Mouse (Mus musculus) megakaryocyte-erythroid progenitor cell, adult 5 weeks (primary cell): Measurements from ENCODE around the gene Tmem184b. TPM values are rescaled to one million over a fixed set of nuclear protein-coding genes. Genes with fewer than 3 reads are reported as not detected.

Source experiments
- polyA plus RNA-seq: library from polyadenylated mRNA; stranded (reverse); fragments of >175 nt; gene quantifications from 2 replicates; pipeline ENCODE4 v1.2.3, GENCODE M21; 2012

Tmem184b gene
- polyA plus RNA-seq, result 62.5 and 64.0 TPM in 2 replicates

DNA sequence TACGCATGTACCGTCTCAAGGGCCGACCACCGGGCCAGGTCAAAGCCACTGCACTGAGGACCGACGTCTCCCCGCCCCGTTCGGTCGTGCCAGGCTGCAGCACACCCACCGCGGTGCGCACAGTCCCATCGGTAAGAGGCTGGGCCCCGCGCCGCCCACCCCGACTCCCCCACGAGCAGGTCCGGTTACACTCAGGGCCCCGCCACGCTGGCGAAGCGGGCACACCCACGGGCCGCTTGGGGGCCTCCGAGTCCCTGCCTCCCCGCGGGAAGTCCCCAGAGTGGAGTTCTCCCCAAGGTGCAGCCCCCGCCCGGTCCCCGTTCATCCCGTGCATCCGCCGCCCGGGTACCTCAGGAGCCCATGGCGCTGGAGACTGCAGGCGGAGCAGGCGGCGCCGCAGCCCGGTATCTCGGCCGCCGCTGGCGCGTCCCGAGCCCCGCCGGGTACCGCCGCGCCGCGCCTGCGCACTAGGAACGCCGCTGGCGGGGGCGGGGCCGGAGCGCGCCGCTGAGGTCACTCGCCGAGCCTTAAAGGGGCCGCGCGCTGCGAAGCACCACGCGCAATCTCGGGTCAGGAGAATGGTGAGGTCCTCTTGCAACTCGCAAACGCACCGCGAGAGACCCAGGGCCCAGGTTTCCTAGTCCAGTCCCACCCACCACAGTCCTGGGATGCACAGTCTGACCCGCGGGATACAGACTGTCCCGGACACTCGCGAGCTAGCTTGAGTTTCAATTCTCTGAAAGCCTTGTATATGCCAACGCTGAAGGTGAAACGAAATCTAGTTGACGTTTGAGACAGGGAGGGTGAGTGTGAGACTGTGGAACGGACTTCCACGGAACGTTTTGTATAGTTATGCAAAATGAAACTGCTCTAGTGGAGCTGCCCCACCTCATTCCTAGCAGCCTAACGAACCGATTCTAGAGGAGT lies at the start of gene Tmem184b:
TSS of gene Tmem184b (minus strand) at position 734 of the 927 bp plus-strand sequence.

DNA sequence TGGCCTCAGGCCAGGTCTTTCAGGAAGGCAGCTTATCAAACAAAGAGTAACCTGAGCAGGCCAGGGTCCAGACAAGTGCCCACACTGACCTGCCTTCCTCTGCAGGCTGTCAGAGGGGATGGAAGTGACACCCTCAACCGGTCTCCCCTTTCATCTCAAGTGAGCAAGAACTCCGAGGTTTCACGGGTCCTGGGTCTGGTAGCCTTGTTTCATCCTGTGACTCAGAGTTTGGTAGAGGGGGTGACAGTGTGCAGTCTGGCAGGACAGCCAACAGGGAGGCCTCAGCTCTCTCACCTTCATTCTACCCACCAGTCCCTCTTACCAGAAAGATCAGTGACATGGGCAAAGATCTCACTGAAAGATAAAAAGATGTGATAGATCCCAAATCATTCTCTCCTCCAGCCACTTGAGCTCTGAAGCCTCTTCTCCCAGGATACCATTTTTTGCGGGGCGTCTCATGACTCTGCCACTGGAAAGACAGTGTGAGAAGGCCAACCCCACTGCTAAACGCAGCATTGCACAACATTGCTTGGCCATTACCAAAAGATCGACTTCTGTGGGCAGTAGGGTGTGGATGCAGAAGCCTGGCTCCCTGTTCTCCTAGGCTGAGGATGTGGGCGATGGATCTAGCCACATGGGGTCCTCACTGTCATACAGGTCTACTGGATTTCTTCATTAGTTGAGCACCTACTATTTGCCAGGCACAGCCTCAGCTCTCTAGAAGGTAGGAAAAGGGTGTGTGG lies 57.1 kb downstream of the Tmem184b start, which contains the start of gene Maff:
TSS of gene Maff (plus strand) at position 571 of the 743 bp plus-strand sequence.

DNA sequence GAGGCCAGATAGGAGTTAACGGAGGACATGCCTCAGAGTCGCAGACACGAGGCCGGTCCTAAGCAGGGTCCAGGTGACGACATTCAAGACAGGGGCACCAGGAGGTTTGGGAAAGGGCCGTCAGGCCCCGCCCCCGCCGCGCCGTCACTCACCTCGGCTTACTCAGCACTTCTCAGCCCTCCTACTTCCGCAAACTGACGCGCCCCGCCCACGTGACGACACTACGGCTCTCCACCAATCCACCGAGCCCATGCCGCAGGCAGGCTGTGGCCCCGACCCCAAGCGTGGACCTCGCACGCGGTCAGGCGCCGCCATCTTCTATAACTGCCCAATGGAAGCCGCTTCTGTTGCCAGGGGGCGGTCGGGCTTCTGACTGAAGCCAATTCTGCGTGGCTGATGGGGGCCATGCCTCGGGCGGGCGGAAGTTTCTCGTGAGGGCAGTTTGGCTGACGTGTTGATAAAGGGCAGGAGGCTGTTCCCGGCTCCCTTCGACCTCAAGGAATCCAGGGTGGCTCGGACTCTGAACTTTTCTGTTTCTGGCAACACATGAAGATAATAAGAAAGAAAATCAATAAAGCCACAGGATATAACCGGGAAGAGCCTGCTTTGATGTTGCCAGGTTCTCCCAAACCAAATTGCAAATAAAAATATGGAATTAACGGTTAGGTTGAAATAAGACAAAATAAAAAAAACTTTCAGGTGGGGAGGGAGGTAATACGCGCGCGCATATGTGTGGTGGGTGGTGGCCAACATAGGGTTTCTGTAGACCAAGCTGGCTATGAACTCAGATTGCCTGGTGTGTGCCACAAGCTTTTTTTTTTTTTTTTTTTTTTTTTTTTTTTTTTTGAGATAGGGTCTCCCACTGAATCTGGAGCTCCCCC lies 75.1 kb downstream of the Tmem184b start, which contains the start of gene Pla2g6:
TSS of gene Pla2g6 (minus strand) at position 333 of the 881 bp plus-strand sequence.

Other genes with a start within 250 kb of the Tmem184b start
- gene Sox10, start 238.3 kb downstream of the Tmem184b start, polyA plus RNA-seq, result 0.08 TPM in 1 of 2 replicates, not detected in the other
- gene Pick1, start 174.4 kb downstream of the Tmem184b start, polyA plus RNA-seq, result 16.8 and 19.5 TPM in 2 replicates
- gene Gm49486, start 174.2 kb downstream of the Tmem184b start, polyA plus RNA-seq, result 0.03 and 0.22 TPM in 2 replicates
- not detected in 2 replicates for gene Slc16a8, start 148.8 kb downstream of the Tmem184b start, polyA plus RNA-seq
- gene Baiap2l2, start 118.0 kb downstream of the Tmem184b start, polyA plus RNA-seq, result 1.5 TPM in 2 replicates
- gene Pla2g6, start 75.2 kb downstream of the Tmem184b start, polyA plus RNA-seq, result 25.5 and 39.2 TPM in 2 replicates
- gene Maff, start 56.9 kb downstream of the Tmem184b start, polyA plus RNA-seq, result 34.6 and 40.8 TPM in 2 replicates
- 104 and 129 TPM in 2 replicates for gene Csnk1e, start 52.0 kb upstream of the Tmem184b start, polyA plus RNA-seq
- gene Kcnj4, start 101.7 kb upstream of the Tmem184b start, polyA plus RNA-seq, result not detected in 2 replicates
- 0.09 and 0.10 TPM in 2 replicates for gene Kdelr3, start 112.8 kb upstream of the Tmem184b start, polyA plus RNA-seq
- gene Ddx17, start 143.2 kb upstream of the Tmem184b start, polyA plus RNA-seq, result 52.5 and 61.6 TPM in 2 replicates
- gene Dmc1, start 201.5 kb upstream of the Tmem184b start, polyA plus RNA-seq, result 0.32 and 0.35 TPM in 2 replicates